In the genomic region with DNA sequence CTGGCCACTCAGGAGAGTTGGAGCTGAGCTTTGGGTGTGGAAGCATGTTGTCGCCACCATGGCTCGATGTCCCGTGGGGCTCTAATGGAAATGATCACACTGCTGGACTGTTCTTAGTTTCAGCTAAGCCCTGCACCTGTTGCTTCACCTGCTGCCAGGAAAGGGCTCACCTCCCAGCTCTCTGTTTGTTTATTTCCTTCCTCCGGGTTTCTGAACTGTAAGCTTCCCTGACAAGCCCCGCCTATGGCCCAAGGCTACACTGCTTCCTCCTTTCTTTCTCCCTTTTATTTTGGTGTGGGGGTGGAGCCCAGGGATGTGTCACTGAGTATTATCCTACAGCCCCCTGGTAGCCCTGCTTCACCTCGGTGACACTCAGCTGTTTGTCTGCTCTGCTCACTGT, we compare ENCODE assay signal across 12 mouse cellular contexts. TPM values are rescaled to one million over a fixed set of nuclear protein-coding genes. Genes with fewer than 3 reads are reported as not detected.
DNase-seq lines count a peak whose midpoint lies in the region; ATAC-seq and TF ChIP-seq lines count a peak whose summit lies in the region.
"Had no signal": no experiment of that assay in that cellular context is flagged by ENCODE, and none has a peak within 500 bp of the region (broad histone marks: within the 10 kb centered on the region; RNA-seq: fewer than 3 reads in every experiment).

No protein-coding gene starts in this region.

- no peak for TF ChIP-seq POLR2A in spleen, adult 2 months (IDR thresholded peaks at IDR 0.05; ENCODE audit: low read depth, low read length)
- no peak for TF ChIP-seq POLR2A in MEL (IDR thresholded peaks at IDR 0.05; ENCODE audit: control insufficient read depth in 1 of 2, insufficient read depth in 1 of 2, low read depth in 1 of 2, low read length in 2 of 2, poor library complexity in 1 of 2)

- H3K4me3 ChIP-seq in spleen, adult 2 months (ENCODE audit: extremely low read depth, insufficient read depth, insufficient read length) = no peak overlapping the region
- no peak overlapping the region for H3K4me3 ChIP-seq in MEL (ENCODE audit: control insufficient read depth in 1 of 2, insufficient read depth in 1 of 2, low read depth in 2 of 2, low read length in 2 of 2)
- no peak overlapping the region for H3K4me3 ChIP-seq in hindbrain, embryonic 11.5 days (ENCODE audit: low read depth, low read length)
- H3K4me3 ChIP-seq: embryonic facial prominence, embryonic 12.5 days; heart, embryonic 10.5 days; hindbrain, embryonic 15.5 days; megakaryocyte, embryonic 14.5 days had no signal

- no peak for TF ChIP-seq RAD21 in MEL (IDR thresholded peaks at IDR 0.05; ENCODE audit: low read depth, low read length)

- no peaks in the 10 kb centered on the region for H3K79me2 ChIP-seq in MEL (ENCODE audit: control insufficient read depth, insufficient read depth, low read length, poor library complexity)

- WGBS in spleen, adult 2 months = 29% methylated on average over 6 of the region's 6 CpGs
- 64% methylated on average over 6 of the region's 6 CpGs for WGBS in hindbrain, embryonic 11.5 days

- H3K27ac ChIP-seq in spleen, adult 2 months (ENCODE audit: insufficient read depth, low read length) = peak overlapping the region; percentile 64
- H3K27ac ChIP-seq in MEL (ENCODE audit: control insufficient read depth, low read depth, low read length) = no peak overlapping the region
- no peak overlapping the region for H3K27ac ChIP-seq in hindbrain, embryonic 11.5 days (ENCODE audit: low read depth, low read length)
- H3K27ac ChIP-seq: embryonic facial prominence, embryonic 12.5 days; heart, embryonic 10.5 days; hindbrain, embryonic 15.5 days had no signal

- TF ChIP-seq CTCF in spleen, adult 2 months (IDR thresholded peaks at IDR 0.05; ENCODE audit: extremely low read depth, insufficient read depth, insufficient read length, insufficient replicate concordance) = no peak
- TF ChIP-seq CTCF in MEL (IDR thresholded peaks at IDR 0.05 in 2 of 3, conservative IDR thresholded peaks at IDR 0.05 in 1 of 3; ENCODE audit: control insufficient read depth in 1 of 3, insufficient read depth in 1 of 3, low read depth in 2 of 3, low read length in 3 of 3, poor library complexity in 1 of 3, severe bottlenecking in 1 of 3) = no peak

- no peak for DNase-seq in spleen, adult 2 months (ENCODE audit: low read depth in 1 of 2, low spot score in 2 of 2)
- no peak for DNase-seq in spleen, postnatal 10 days (ENCODE audit: low spot score in 2 of 2)
- DNase-seq in MEL (ENCODE audit: low read depth, low spot score) = peak; percentile 54
- peak; percentile 38 for DNase-seq in thymus, postnatal 14 days
- DNase-seq in cerebellum, postnatal 25 days = no peak
- DNase-seq in hindbrain, embryonic 11.5 days (ENCODE audit: low spot score) = no peak
- DNase-seq in left cerebral cortex, postnatal 10 days (ENCODE audit: extremely low spot score in 1 of 2, low spot score in 2 of 2) = no peak

- H3K9ac ChIP-seq in MEL (ENCODE audit: control insufficient read depth, low read depth, low read length, poor library complexity, severe bottlenecking) = 0 out of 2 replicates have a peak overlapping the region, but pooled peaks have one; percentile 9
- H3K9ac ChIP-seq in hindbrain, embryonic 11.5 days (ENCODE audit: low read depth, low read length) = no peak overlapping the region
- H3K9ac ChIP-seq: embryonic facial prominence, embryonic 12.5 days; hindbrain, embryonic 15.5 days had no signal

- TF ChIP-seq EP300 in MEL (IDR thresholded peaks at IDR 0.05; ENCODE audit: low read depth in 1 of 2, low read length in 2 of 2) = no peak

- H3K27me3 ChIP-seq in spleen, adult 2 months (ENCODE audit: control insufficient read depth, insufficient read depth, low read length) = no peaks in the 10 kb centered on the region
- H3K27me3 ChIP-seq in MEL (ENCODE audit: control insufficient read depth in 1 of 2, insufficient read depth in 2 of 2, low read length in 2 of 2) = peaks cover 0 to 3% of the 10 kb centered on the region in 2 experiments; a peak in 1 of 4 replicates
- no peaks in the 10 kb centered on the region for H3K27me3 ChIP-seq in hindbrain, embryonic 11.5 days (ENCODE audit: control insufficient read depth, insufficient read depth, low read length)
- H3K27me3 ChIP-seq: embryonic facial prominence, embryonic 12.5 days; hindbrain, embryonic 15.5 days had no signal

- peak; percentile 35 for ATAC-seq in inflammation-experienced regulatory T-cells, adult 6 months
- no peak for ATAC-seq in hindbrain, embryonic 11.5 days (ENCODE audit: low FRiP score)

- peaks cover 38% of the 10 kb centered on the region for H3K4me1 ChIP-seq in spleen, adult 2 months (ENCODE audit: control insufficient read depth, insufficient read depth, insufficient read length)
- H3K4me1 ChIP-seq in MEL (ENCODE audit: control insufficient read depth in 1 of 2, insufficient read depth in 2 of 2, low read length in 2 of 2) = peaks cover 5 to 26% of the 10 kb centered on the region in 2 experiments; a peak in 3 of 4 replicates
- no peaks in the 10 kb centered on the region for H3K4me1 ChIP-seq in hindbrain, embryonic 11.5 days (replicated peaks; ENCODE audit: control insufficient read depth, insufficient read depth, low read length)

- H3K9me3 ChIP-seq in MEL (replicated peaks; ENCODE audit: insufficient read depth, low read length) = no peaks in the 10 kb centered on the region
- H3K9me3 ChIP-seq in hindbrain, embryonic 11.5 days (ENCODE audit: control insufficient read depth, low read length) = no peaks in the 10 kb centered on the region
- H3K9me3 ChIP-seq: embryonic facial prominence, embryonic 12.5 days; heart, embryonic 10.5 days; hindbrain, embryonic 15.5 days had no signal

- H3K4me2 ChIP-seq in hindbrain, embryonic 11.5 days (replicated peaks; ENCODE audit: low read depth, low read length) = no peak overlapping the region
- H3K4me2 ChIP-seq: embryonic facial prominence, embryonic 12.5 days; hindbrain, embryonic 15.5 days had no signal

- intact Hi-C loops in left cerebral cortex, postnatal 10 days (cut with DNase I) = no loop called here

- H3K36me3 ChIP-seq in spleen, adult 2 months (ENCODE audit: control insufficient read depth, insufficient read depth, low read length) = no peaks in the 10 kb centered on the region
- H3K36me3 ChIP-seq in MEL (ENCODE audit: control insufficient read depth in 1 of 2, insufficient read depth in 2 of 2, low read length in 2 of 2) = peaks cover 0 to 13% of the 10 kb centered on the region in 2 experiments; a peak in 2 of 4 replicates
- no peaks in the 10 kb centered on the region for H3K36me3 ChIP-seq in hindbrain, embryonic 11.5 days (ENCODE audit: control insufficient read depth, insufficient read depth, low read length)
- H3K36me3 ChIP-seq: embryonic facial prominence, embryonic 12.5 days; heart, embryonic 10.5 days; hindbrain, embryonic 15.5 days had no signal

TF ChIP-seq in MEL, 35 proteins besides CTCF, POLR2A, EP300 and RAD21:
- TF ChIP-seq GABPA (IDR thresholded peaks at IDR 0.05; ENCODE audit: low read depth, low read length) (no peak), ZMIZ1 (IDR thresholded peaks at IDR 0.05; ENCODE audit: low read depth, low read length) (no peak), CHD2 (IDR thresholded peaks at IDR 0.05; ENCODE audit: low read length) (no peak), MXI1 (IDR thresholded peaks at IDR 0.05; ENCODE audit: low read depth, low read length) (no peak), RCOR1 (IDR thresholded peaks at IDR 0.05; ENCODE audit: low read depth, low read length) (no peak), USF1 (IDR thresholded peaks at IDR 0.05; ENCODE audit: low read depth, low read length) (no peak), ZC3H11A (IDR thresholded peaks at IDR 0.05; ENCODE audit: low read depth, low read length) (no peak), TAL1 (IDR thresholded peaks at IDR 0.05; ENCODE audit: low read length) (no peak)

RNA-seq across cellular contexts. Expression of a gene that starts 8.8 kb away (rescaled TPM):
- 9.8 and 11.6 TPM in 2 replicates for polyA plus RNA-seq in spleen, adult 2 months (2012; rRNA removed)
- total RNA-seq in MEL (2012; rRNA removed) = 0.03 and 0.12 TPM in 2 replicates
- polyA plus RNA-seq in MEL (2012; ENCODE audit: insufficient read depth in 1 of 2, insufficient read length in 2 of 2, low read depth in 1 of 2, low replicate concordance in 2 of 2, missing spikeins in 1 of 2) = under 1 TPM in 1 of 2 experiments, not detected in 1; 0.10 TPM
- polyA plus RNA-seq in inflammation-experienced regulatory T-cells, adult 6 months (2017; shearing (Covaris generic)) = 100 to 1,000 TPM; 108 to 140 (median 136) TPM
- 0.32 and 0.61 TPM in 2 replicates for polyA plus RNA-seq in hindbrain, embryonic 11.5 days (2014; fragmentation: Nextera tagmentation; extraction: Ambion mirVana)
- total RNA-seq in left cerebral cortex, postnatal 10 days (2021) = 1 to 10 TPM in 1 of 2 experiments, under 1 TPM in 1; 0.87 to 1.5 TPM

Comparison
In these comparisons a context has a peak if more than half of its experiments do, and no peak if none do; other contexts are left out.
1. DNase-seq: peak in MEL (single experiment) and thymus, postnatal 14 days (single experiment); none in spleen, adult 2 months (0 of 2), spleen, postnatal 10 days (0 of 2), cerebellum, postnatal 25 days (0 of 2), hindbrain, embryonic 11.5 days (single experiment) and left cerebral cortex, postnatal 10 days (0 of 2).